Mouse (Mus musculus) heart, postnatal 0 days (tissue): ENCODE data around the gene 4930402F06Rik. TPM values are rescaled to one million over a fixed set of nuclear protein-coding genes. Genes with fewer than 3 reads are reported as not detected.

ENCODE experiments used
- ATAC-seq: fragments of 200-750 bp; cut with Nextera tagmentation; 2 replicates; pipeline ENCODE4 v1.8.0; 2017; ENCODE audit warnings: low read depth, moderate number of reproducible peaks, moderate library complexity; ENCODE audit not compliant: insufficient read depth
- DNase-seq: peaks from one replicate; pipeline ENCODE4 v3.0.0-alpha.2; 2016; ENCODE audit warnings: low spot score
- H3K27ac ChIP-seq: fragments of 300-500 bp; sonication (generic); 2 replicates; pipeline ENCODE4 v1.5.1; 2014; ENCODE audit warnings: low read depth, mild to moderate bottlenecking
- H3K27me3 ChIP-seq: fragments of 300-500 bp; sonication (generic); 2 replicates; pipeline ENCODE4 v1.6.1; 2014; ENCODE audit warnings: low read length, mixed read lengths; ENCODE audit not compliant: control insufficient read depth, insufficient read depth
- H3K36me3 ChIP-seq: fragments of 300-500 bp; sonication (generic); replicated peaks from 2 replicates; pipeline ENCODE4 v1.6.1; 2014; ENCODE audit warnings: low read length, mixed read lengths; ENCODE audit not compliant: control insufficient read depth, insufficient read depth
- H3K4me1 ChIP-seq: fragments of 300-500 bp; sonication (generic); 2 replicates; pipeline ENCODE4 v1.6.1; 2014; ENCODE audit warnings: antibody characterized with exemption; ENCODE audit not compliant: control insufficient read depth, insufficient read depth
- H3K4me2 ChIP-seq: fragments of 300-500 bp; sonication (generic); 2 replicates; pipeline ENCODE4 v1.6.1; 2014; ENCODE audit warnings: low read depth, mild to moderate bottlenecking, low read length, moderate library complexity
- H3K4me3 ChIP-seq: fragments of 300-500 bp; sonication (generic); 2 replicates; pipeline ENCODE4 v1.5.1; 2014; ENCODE audit warnings: low read depth, low read length
- H3K9ac ChIP-seq: fragments of 300-500 bp; sonication (generic); replicated peaks from 2 replicates; pipeline ENCODE4 v1.6.1; 2014; ENCODE audit warnings: low read depth, low read length, mixed read lengths
- H3K9me3 ChIP-seq: fragments of 300-500 bp; sonication (generic); replicated peaks from 2 replicates; pipeline ENCODE4 v1.6.1; 2016; ENCODE audit warnings: low read length; ENCODE audit not compliant: control insufficient read depth
- CTCF ChIP-seq: IDR thresholded peaks from 2 replicates; pipeline ENCODE4 v1.5.1; 2016; ENCODE audit warnings: antibody characterized with exemption, control low read depth, low read depth
- EP300 ChIP-seq: IDR thresholded peaks from 2 replicates; pipeline ENCODE4 v1.6.1; 2016; ENCODE audit warnings: antibody characterized with exemption, low read depth
- whole genome bisulfite sequencing: fragments of 180-500 bp; shearing (Covaris S2); extraction: QIAGEN DNeasy Blood & Tissue Kit; methylation state at CpG from one replicate; pipeline ENCODE4 v1.1.7; 2014; 5-methylcytosine and 5-hydroxymethylcytosine counted together
- polyA plus RNA-seq: library from polyadenylated mRNA; unstranded; fragments of >200 nt; fragmentation: Nextera tagmentation; extraction: Ambion mirVana; gene quantifications from 2 replicates; pipeline ENCODE4 v1.2.1, GENCODE M21; 2015
- total RNA-seq: library from RNA; depleted of rRNA; stranded (reverse); fragments of >200 nt; gene quantifications from 2 replicates; pipeline ENCODE4 v1.2.3, GENCODE M21; 2014; ENCODE audit warnings: low replicate concordance

Gene 4930402F06Rik
- total and polyA plus RNA-seq, 2 experiments from 2014 or later: not detected

DNA sequence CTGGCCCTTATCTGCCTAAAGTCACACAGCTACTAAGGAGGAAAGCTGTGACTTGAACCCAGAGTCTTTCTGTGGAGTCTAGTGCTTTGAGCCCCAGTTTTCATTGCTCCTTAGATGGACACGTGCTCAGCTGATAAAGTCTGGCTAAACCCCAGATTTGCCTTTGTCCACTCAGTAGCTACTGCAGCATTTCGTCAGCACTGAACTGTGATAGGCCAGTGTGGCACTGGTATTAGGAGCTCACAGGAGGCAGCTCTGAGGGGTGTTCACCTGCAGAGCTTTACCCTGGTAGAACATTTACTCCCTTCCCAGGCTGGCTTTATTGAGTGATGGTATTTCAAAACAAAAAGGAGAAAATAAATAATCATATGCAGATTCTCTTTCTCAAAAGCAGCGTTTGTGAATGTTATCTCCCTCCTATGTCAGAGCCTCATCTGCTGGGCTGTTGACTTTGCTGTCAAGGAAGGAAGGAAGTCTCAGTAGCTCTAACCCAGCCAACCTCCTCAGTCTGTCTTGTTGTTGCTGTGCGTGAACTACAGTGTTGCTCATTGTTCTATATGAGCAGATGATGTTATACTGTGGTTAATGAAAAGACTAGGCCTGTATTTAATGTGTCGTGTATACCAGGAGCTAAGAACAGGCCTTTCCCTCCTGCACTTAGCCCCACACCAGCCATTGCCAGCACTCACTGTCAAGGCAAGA lies 11.6 kb upstream of the 4930402F06Rik start:
- no peaks in the 10 kb centered on the region for H3K9me3 ChIP-seq
- WGBS: 44% methylated on average over 5 of the region's 5 CpGs
- H3K4me2 ChIP-seq: no peak overlapping the region
- peak; percentile 39; the same call in 1 of the 2 replicates for ATAC-seq
- no peak overlapping the region for H3K4me3 ChIP-seq
- TF ChIP-seq EP300 (no peak), CTCF (no peak)
- H3K36me3 ChIP-seq: peaks cover 43% of the 10 kb centered on the region
- no peak overlapping the region for H3K9ac ChIP-seq
- H3K27ac ChIP-seq: no peak overlapping the region; the same call in 1 of the 2 replicates
- H3K4me1 ChIP-seq: 0 out of 2 replicates have a peak, but pooled peaks cover 4% of the 10 kb centered on the region
- H3K27me3 ChIP-seq: no peaks in the 10 kb centered on the region
- peak; percentile 52 for DNase-seq

- 55% methylated on average over 7 of the region's 7 CpGs for WGBS
- H3K9me3 ChIP-seq: no peaks in the 10 kb centered on the region
- no peak overlapping the region for H3K9ac ChIP-seq
- no peak overlapping the region for H3K27ac ChIP-seq
- TF ChIP-seq CTCF (no peak), EP300 (no peak)
- H3K4me1 ChIP-seq: 0 out of 2 replicates have a peak, but pooled peaks cover 4% of the 10 kb centered on the region
- H3K4me3 ChIP-seq: no peak overlapping the region
- ATAC-seq: no peak
- H3K4me2 ChIP-seq: no peak overlapping the region
- H3K27me3 ChIP-seq: no peaks in the 10 kb centered on the region
- H3K36me3 ChIP-seq: peaks cover 43% of the 10 kb centered on the region
- no peak for DNase-seq
These were observed 10.9 kb upstream of the 4930402F06Rik start for GRCm38 (mm10) chr2:35407878-35408277.

GRCm38 (mm10) chr2:35407266-35407665 lies 10.3 kb upstream of the 4930402F06Rik start:
- TF ChIP-seq EP300 (no peak), CTCF (no peak)
- Histone ChIP-seq H3K27me3 (no peaks in the 10 kb centered on the region), H3K9ac (no peak overlapping the region), H3K4me1 (0 out of 2 replicates have a peak, but pooled peaks cover 4% of the 10 kb centered on the region), H3K4me3 (no peak overlapping the region), H3K36me3 (peaks cover 40% of the 10 kb centered on the region), H3K27ac (no peak overlapping the region), H3K9me3 (no peaks in the 10 kb centered on the region), H3K4me2 (no peak overlapping the region)
- ATAC-seq: no peak
- WGBS: 89% methylated on average over 4 of the region's 6 CpGs
- no peak for DNase-seq

GRCm38 (mm10) chr2:35406611-35407010 lies 9.6 kb upstream of the 4930402F06Rik start:
- ATAC-seq: no peak

DNA sequence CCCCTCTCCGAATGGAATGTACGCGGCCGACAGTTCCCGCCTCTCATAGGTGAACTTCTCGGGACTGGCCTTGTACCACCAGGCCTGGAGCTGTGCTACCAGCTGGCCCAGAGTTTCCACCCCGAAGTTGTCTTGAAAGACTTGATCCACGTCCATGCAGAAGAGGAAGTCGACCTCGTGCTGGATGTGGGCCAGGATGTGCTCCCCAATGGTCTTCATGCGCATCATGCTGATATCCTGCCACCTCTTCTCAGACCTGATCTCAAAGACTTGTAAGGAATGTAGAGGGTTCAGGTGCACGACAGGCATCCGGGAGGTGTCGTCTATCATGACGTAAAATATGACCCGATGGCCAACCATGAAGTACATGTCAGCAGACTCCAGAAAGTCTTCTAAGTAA lies 5.4 kb upstream of the 4930402F06Rik start:
- ATAC-seq (no peak), DNase-seq (no peak)
- H3K4me1 ChIP-seq: no peaks in the 10 kb centered on the region
- no peak overlapping the region for H3K9ac ChIP-seq
- TF ChIP-seq EP300 (no peak), CTCF (no peak)
- H3K27ac ChIP-seq: no peak overlapping the region
- peaks cover 27% of the 10 kb centered on the region for H3K36me3 ChIP-seq
- 83% methylated on average over 16 of the region's 16 CpGs for WGBS
- H3K9me3 ChIP-seq: no peaks in the 10 kb centered on the region
- no peaks in the 10 kb centered on the region for H3K27me3 ChIP-seq
- H3K4me3 ChIP-seq: no peak overlapping the region
- no peak overlapping the region for H3K4me2 ChIP-seq

More at GRCm38 (mm10) chr2:35406611-35407010, 9.6 kb upstream of the 4930402F06Rik start:
- 71% methylated on average over 1 of the region's 1 CpGs for WGBS
- Histone ChIP-seq H3K4me1 (0 out of 2 replicates have a peak, but pooled peaks cover 4% of the 10 kb centered on the region), H3K27me3 (no peaks in the 10 kb centered on the region), H3K36me3 (peaks cover 37% of the 10 kb centered on the region), H3K9ac (no peak overlapping the region), H3K9me3 (no peaks in the 10 kb centered on the region), H3K4me2 (no peak overlapping the region), H3K27ac (no peak overlapping the region), H3K4me3 (no peak overlapping the region)
- TF ChIP-seq EP300: no peak
- TF ChIP-seq CTCF: no peak
- DNase-seq: no peak

GRCm38 (mm10) chr2:35400739-35401138 lies 3.8 kb upstream of the 4930402F06Rik start:
- H3K9ac ChIP-seq: no peak overlapping the region
- H3K27me3 ChIP-seq: no peaks in the 10 kb centered on the region
- no peaks in the 10 kb centered on the region for H3K9me3 ChIP-seq
- H3K4me2 ChIP-seq: no peak overlapping the region
- peaks cover 19% of the 10 kb centered on the region for H3K36me3 ChIP-seq
- no peak for DNase-seq
- ATAC-seq: no peak
- H3K27ac ChIP-seq: no peak overlapping the region
- H3K4me3 ChIP-seq: no peak overlapping the region
- H3K4me1 ChIP-seq: no peaks in the 10 kb centered on the region
- 92% methylated on average over 7 of the region's 7 CpGs for WGBS
- no peak for TF ChIP-seq EP300
- TF ChIP-seq CTCF: no peak
